ENCODE assay signal across 8 mouse cellular contexts in genomic region chr10:127618173-127618572, GRCm38 (mm10). TPM values are rescaled to one million over a fixed set of nuclear protein-coding genes. Genes with fewer than 3 reads are reported as not detected.
DNase-seq lines count a peak whose midpoint lies in the region; ATAC-seq lines count a peak whose summit lies in the region.

No protein-coding gene starts in this region.

- no peaks in the 10 kb centered on the region for H3K27me3 ChIP-seq in forebrain, embryonic 16.5 days (replicated peaks; ENCODE audit: control insufficient read depth, insufficient read depth, low read length)
- H3K27me3 ChIP-seq in lung, embryonic 16.5 days (ENCODE audit: control insufficient read depth, insufficient read depth, low read depth, low read length), result no peaks in the 10 kb centered on the region

- WGBS in forebrain, embryonic 16.5 days, result 55% methylated on average over 6 of the region's 6 CpGs
- WGBS in lung, embryonic 16.5 days, result 14% methylated on average over 6 of the region's 6 CpGs

- intact Hi-C loops in left cerebral cortex, postnatal 14 days (cut with DNase I), result no loop called here

- H3K4me3 ChIP-seq in forebrain, embryonic 16.5 days (replicated peaks; ENCODE audit: low read length), result no peak overlapping the region
- peak overlapping the region; percentile 68; the same call in 1 of the 2 replicates for H3K4me3 ChIP-seq in lung, embryonic 16.5 days (ENCODE audit: low read length)

- H3K27ac ChIP-seq in forebrain, embryonic 16.5 days (ENCODE audit: low read length), result no peak overlapping the region
- H3K27ac ChIP-seq in lung, embryonic 16.5 days (ENCODE audit: low read length), result peak overlapping the region; percentile 88

- H3K4me2 ChIP-seq in forebrain, embryonic 16.5 days (ENCODE audit: low read length), result peak overlapping the region; percentile 76
- peak overlapping the region; percentile 88 for H3K4me2 ChIP-seq in lung, embryonic 16.5 days (ENCODE audit: low read depth, low read length)

- DNase-seq in cerebellum, postnatal 14 days, result peak; percentile 61 to 64
- no peak for DNase-seq in cerebellum, adult 11-12 months
- peak; percentile 48 for DNase-seq in 3T3-L1 (ENCODE audit: low read depth, low spot score)
- no peak for DNase-seq in frontal cortex, postnatal 36 days (ENCODE audit: low spot score in 2 of 2)
- DNase-seq in left cerebral cortex, postnatal 14 days (ENCODE audit: low spot score in 2 of 2), result no peak
- DNase-seq in urinary bladder, postnatal 36 days (ENCODE audit: low spot score in 2 of 2), result no peak

- H3K4me1 ChIP-seq in forebrain, embryonic 16.5 days (replicated peaks; ENCODE audit: control insufficient read depth, insufficient read depth, low read length), result peaks cover 66% of the 10 kb centered on the region
- peaks cover 55% of the 10 kb centered on the region for H3K4me1 ChIP-seq in lung, embryonic 16.5 days (replicated peaks; ENCODE audit: control insufficient read depth, insufficient read depth, low read length)

- H3K9ac ChIP-seq in forebrain, embryonic 16.5 days (replicated peaks; ENCODE audit: low read depth, low read length), result no peak overlapping the region
- no peak overlapping the region; the same call in 1 of the 2 replicates for H3K9ac ChIP-seq in lung, embryonic 16.5 days (ENCODE audit: low read length)

- H3K9me3 ChIP-seq in forebrain, embryonic 16.5 days (ENCODE audit: control insufficient read depth, low read length), result no peaks in the 10 kb centered on the region
- no peaks in the 10 kb centered on the region for H3K9me3 ChIP-seq in lung, embryonic 16.5 days (ENCODE audit: control insufficient read depth, low read length)

- no peak for ATAC-seq in forebrain, embryonic 16.5 days
- ATAC-seq in lung, embryonic 16.5 days (ENCODE audit: low read depth), result no peak

- H3K36me3 ChIP-seq in forebrain, embryonic 16.5 days (ENCODE audit: control insufficient read depth, insufficient read depth), result no peaks in the 10 kb centered on the region
- H3K36me3 ChIP-seq in lung, embryonic 16.5 days (ENCODE audit: control insufficient read depth, insufficient read depth, low read length), result no peaks in the 10 kb centered on the region; the same call in 1 of the 2 replicates

RNA-seq across cellular contexts. Expression of gene Lrp1, which starts 2.8 kb away (rescaled TPM):
- polyA plus RNA-seq in forebrain, embryonic 16.5 days (2015; fragmentation: Nextera tagmentation; extraction: Ambion mirVana), result 114 and 117 TPM in 2 replicates
- 78.9 and 83.6 TPM in 2 replicates for polyA plus RNA-seq in lung, embryonic 16.5 days (2015; fragmentation: Nextera tagmentation; extraction: Ambion mirVana)
- 100 to 1,000 TPM; 285 to 305 TPM for total RNA-seq in left cerebral cortex, postnatal 14 days (2021)

RNA-seq across cellular contexts. Expression of gene Stat6, which starts 24.6 kb away (rescaled TPM):
- 4.3 and 5.1 TPM in 2 replicates for polyA plus RNA-seq in forebrain, embryonic 16.5 days (2015; fragmentation: Nextera tagmentation; extraction: Ambion mirVana)
- polyA plus RNA-seq in lung, embryonic 16.5 days (2015; fragmentation: Nextera tagmentation; extraction: Ambion mirVana), result 47.4 and 49.2 TPM in 2 replicates
- total RNA-seq in left cerebral cortex, postnatal 14 days (2021), result 1 to 10 TPM; 8.6 to 10.0 TPM

RNA-seq across cellular contexts. Expression of gene Nemp1, which starts 48.5 kb away (rescaled TPM):
- polyA plus RNA-seq in forebrain, embryonic 16.5 days (2015; fragmentation: Nextera tagmentation; extraction: Ambion mirVana), result 5.7 and 7.0 TPM in 2 replicates
- polyA plus RNA-seq in lung, embryonic 16.5 days (2015; fragmentation: Nextera tagmentation; extraction: Ambion mirVana), result 12.6 and 13.2 TPM in 2 replicates
- total RNA-seq in left cerebral cortex, postnatal 14 days (2021), result 1 to 10 TPM; 3.9 to 4.6 TPM

RNA-seq across cellular contexts. Expression of gene Nab2, which starts 50.2 kb away (rescaled TPM):
- polyA plus RNA-seq in forebrain, embryonic 16.5 days (2015; fragmentation: Nextera tagmentation; extraction: Ambion mirVana), result 3.9 and 4.5 TPM in 2 replicates
- polyA plus RNA-seq in lung, embryonic 16.5 days (2015; fragmentation: Nextera tagmentation; extraction: Ambion mirVana), result 16.2 and 17.9 TPM in 2 replicates
- 10 to 100 TPM; 35.2 to 40.7 TPM for total RNA-seq in left cerebral cortex, postnatal 14 days (2021)

Comparison
In these comparisons a context has a peak if more than half of its experiments do, and no peak if none do; other contexts are left out.
1. DNase-seq: peak in cerebellum, postnatal 14 days (2 of 2) and 3T3-L1 (single experiment); none in cerebellum, adult 11-12 months (single experiment), frontal cortex, postnatal 36 days (0 of 2), left cerebral cortex, postnatal 14 days (0 of 2) and urinary bladder, postnatal 36 days (0 of 2).